Mouse (Mus musculus) testis, adult 10 weeks (tissue): ENCODE measurements around the gene Gm4969. TPM values are rescaled to one million over a fixed set of nuclear protein-coding genes. Genes with fewer than 3 reads are reported as not detected.

Source experiments
- polyA plus RNA-seq: library from polyadenylated mRNA; stranded (reverse); fragments of 350-450 nt; fragmentation: Illumina TruSeq; extraction: RNeasy Lipid Tissue Mini Kit (QIAGEN cat#74804); gene quantifications from one replicate; pipeline ENCODE4 v1.2.3, GENCODE M21; 2014; ENCODE audit warnings: low read depth, low replicate concordance

Gene Gm4969
- polyA plus RNA-seq, result 5.8 TPM

DNA sequence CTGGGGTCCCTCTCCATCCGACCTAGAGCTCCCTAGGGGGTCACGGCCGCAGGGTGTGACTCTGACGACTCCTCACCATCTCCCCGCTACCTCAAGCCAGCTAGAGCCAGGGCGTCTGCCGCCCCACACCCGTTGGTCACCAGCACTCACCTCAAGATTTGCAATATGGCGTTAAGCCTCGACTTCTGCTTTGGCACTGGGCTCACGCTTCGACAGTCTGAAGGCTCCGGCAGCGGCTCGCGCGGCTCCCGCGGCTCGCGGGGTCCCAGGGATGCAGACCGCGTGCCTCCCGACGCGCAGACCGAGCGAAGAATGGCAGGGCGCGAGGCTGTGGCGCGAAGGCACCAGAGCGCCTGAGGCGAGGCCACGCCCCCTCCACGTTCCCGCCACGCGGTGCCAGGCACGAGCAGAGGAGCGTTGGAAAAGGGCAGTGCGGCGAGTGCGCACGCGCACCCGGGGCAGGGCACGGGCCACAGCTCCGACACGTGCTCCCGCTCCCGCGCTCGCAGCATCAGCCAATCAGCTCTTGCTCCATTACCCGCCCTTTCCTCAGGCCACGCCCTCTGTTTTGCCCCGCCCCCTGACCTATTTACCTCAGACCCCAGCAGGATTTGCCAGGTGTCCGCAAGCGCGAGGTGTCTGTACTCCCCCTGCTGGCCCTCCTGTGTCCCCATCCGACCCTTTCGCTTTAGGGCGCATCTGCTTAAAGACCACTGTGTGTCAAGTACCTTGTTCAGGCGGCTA lies at the start of gene Gm4969:
Gene Gm4969 (minus strand): TSS at position 341 of the 744 bp plus-strand sequence.

DNA sequence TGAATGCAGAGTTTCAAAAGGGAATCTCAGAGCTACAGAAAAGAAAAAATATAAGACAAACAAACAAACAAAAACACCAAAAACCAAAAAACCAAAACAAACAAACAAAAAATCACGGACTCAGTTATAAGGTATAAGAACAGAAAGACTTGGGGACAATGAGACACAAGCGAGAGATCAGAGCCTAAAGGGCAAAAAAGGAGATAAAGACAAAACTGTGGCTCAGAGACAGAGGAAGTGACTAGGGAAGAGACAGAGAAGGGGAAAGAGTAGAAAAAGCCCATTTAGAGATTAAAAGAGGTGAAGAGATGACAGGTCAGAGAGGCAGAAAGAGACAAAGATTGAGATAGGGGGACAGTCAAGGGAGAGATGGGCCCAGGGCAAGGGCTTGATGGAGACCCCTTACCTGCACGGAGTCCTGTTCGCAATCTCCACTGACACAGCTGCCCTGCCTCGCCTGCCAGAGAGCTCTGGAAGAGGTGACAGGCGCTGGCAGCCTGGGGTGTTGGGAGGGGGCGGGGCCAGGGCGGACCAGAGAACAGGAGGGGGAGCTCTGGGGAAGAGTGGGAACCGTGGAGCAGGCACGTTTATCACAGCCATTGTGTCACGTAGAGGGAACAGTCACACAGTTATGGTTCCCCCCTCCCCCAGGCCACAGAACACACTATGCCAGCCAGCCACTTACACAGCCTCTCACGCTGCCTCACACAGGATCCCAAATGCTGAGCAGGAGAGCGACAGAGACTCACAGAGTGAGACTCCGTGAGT lies 47.7 kb upstream of the Gm4969 start, which contains the start of gene Gipr:
Gene Gipr (minus strand): TSS at position 472 of the 768 bp plus-strand sequence.

DNA sequence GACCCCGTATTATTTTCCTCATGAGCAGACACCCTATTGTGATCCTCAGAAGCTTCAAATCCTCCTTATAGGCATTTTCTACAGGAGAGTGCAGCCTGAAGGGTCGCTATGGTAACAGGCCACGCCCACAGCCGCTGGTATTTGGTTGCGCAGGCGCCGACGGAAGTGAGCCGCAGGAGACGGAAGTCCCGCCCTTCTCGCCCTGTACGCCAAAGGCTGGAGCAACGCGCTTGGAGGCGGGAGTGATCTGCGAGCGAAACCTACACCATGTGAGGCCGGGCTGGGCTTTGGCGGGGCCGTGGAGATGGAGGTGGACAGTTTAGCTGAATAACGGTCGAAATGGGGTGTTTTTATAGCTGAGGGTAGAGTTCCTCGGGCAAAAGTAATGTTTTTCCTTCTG lies 31.5 kb upstream of the Gm4969 start, which contains the start of gene Snrpd2:
Gene Snrpd2 (plus strand): TSS at position 97 of the 400 bp plus-strand sequence.

DNA sequence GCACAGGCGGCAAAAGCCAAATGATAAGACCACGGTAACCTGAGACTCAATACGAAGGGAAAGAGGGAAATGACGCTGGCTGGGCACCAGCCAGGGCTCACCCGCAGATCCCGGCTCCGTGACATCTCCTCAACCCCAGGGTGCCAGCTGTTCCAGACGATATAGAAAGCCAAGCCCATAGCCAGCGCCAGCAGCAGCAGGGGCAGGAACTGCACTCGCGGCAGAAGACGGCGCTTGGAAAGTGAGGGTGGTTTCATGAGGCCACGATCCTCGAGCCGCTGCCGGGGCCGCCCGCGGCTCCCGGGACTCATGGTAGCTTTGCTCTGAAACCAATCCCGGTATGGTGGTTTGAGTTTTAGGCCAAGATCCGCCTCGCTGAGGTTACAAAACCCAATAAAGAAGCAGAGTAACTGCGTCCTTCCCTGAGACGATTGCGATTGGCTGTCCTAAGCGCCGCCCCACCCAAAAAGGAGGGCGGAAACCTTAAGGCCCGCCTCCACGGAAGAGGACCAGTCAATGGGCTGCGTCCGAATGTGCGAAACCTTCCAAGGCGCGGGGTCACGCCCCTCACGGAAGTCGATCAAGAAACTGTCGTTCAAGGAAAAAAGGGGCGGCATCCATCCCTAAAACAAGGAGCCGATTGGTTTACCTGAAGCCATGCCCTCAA lies 30.8 kb upstream of the Gm4969 start, which contains the start of gene Qpctl:
Gene Qpctl (minus strand): TSS at position 417 of the 667 bp plus-strand sequence.

DNA sequence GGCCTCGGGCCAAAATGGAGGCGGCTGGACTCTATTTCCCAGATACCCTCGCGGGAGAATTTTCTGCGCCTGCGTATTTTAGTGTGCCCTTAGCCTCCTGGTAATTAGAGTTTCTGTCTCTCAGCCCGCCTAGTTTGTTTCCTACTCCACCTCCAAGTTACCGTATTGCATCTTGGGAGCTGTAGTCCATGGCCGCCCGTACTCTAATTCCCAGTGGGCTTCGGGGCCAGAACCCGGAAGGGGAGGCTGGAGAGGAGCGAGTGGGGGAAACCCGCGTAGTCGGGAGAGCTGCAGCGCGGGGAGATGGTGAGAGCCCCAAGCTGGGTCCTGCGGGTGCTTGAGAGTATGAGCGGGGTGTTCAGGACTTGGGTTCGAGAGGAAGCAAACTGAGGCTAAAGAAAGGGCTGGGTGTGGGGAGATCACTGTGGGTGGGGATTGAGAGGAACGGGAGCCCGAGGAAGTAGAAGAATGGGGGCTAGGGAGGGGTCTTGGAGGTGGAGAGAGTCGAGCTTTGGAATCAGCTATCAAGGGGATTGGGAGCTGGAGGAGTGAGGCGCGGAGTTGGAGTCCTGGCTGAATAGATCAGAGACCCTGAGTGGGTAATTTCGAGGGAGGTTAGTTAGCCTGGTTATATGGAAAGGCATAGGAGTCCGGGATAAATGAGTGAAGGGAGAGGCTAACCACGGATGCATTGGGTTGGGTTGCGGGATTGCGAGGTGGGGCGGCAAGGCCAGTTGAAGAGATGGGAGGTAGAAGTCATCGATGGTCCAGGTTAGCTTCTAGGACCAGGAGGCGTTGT lies 1.7 kb upstream of the Gm4969 start, which contains the start of gene Fbxo46:
Gene Fbxo46 (plus strand): TSS at position 229 of the 799 bp plus-strand sequence.

DNA sequence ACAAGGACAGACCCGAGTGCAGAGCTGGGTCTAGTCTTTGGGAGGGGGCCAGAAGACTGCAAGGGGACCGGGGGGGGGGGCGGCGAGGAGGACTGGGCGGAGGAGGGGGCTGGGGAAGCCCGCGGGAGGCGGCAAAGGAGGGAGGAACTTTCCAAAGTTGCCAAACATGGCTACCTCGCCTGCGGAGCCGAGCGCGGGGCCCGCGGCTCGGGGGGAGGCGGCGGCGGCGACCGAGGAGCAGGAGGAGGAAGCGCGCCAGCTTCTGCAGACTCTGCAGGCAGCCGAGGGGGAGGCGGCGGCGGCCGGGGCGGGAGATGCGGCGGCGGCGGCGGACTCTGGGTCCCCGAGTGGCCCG lies 23.7 kb downstream of the Gm4969 start, which contains the start of gene Six5:
Gene Six5 (plus strand): TSS at position 124 of the 355 bp plus-strand sequence.

DNA sequence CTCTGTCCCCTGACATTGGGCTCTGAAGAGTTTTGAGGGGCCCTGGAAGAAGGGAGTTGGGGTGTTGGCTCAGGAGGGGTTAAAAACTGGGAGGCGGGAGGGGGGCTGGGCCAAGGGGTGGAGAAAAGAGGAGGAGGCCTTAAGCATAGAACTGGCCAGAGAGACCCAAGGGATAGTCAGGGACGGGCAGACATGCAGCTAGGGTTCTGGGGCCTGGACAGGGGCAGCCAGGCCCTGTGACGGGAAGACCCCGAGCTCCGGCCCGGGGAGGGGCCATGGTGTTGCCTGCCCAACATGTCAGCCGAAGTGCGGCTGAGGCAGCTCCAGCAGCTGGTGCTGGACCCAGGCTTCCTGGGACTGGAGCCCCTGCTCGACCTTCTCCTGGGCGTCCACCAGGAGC lies 34.5 kb downstream of the Gm4969 start, which contains the start of gene Dmpk:
Gene Dmpk (plus strand): TSS at position 149 of the 400 bp plus-strand sequence.

DNA sequence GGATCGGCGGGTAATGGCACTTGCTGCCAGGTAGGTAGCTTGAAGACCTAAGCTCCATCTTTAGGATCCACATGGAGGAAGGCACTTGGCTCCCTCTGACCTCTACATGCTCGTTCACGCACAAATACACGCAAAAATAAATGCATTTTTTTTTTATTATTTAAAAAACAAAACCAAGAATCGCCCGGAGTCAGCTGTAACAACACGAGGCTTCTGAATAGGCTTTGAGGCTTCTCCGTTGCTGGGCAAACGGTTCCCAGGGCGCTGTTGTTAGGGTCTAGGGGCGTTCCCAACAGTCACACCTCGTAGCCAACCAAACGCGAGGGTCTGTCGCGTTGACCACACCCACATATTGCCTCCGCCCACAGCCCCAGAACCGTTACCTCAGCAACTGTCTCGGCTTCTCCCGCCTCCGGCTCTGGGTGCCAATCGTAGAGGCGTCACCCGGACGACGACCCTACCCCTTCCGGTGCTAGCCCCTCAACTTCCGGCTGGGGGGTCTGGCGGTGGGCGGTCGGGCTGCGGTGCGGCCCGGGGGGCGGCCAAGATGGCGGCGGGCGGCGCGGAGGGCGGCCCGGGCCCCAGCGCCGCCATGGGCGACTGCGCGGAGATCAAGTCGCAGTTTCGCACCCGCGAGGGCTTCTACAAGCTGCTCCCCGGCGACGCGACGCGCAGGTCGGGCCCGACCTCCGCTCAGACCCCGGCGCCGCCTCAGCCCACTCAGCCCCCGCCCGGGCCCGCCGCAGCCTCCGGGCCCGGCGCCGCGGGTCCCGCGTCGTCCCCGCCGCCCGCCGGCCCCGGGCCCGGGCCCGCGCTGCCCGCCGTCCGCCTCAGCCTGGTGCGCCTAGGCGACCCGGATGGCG lies 42.2 kb downstream of the Gm4969 start, which contains the start of gene Dmwd:
Gene Dmwd (plus strand): TSS at position 505 of the 863 bp plus-strand sequence.

DNA sequence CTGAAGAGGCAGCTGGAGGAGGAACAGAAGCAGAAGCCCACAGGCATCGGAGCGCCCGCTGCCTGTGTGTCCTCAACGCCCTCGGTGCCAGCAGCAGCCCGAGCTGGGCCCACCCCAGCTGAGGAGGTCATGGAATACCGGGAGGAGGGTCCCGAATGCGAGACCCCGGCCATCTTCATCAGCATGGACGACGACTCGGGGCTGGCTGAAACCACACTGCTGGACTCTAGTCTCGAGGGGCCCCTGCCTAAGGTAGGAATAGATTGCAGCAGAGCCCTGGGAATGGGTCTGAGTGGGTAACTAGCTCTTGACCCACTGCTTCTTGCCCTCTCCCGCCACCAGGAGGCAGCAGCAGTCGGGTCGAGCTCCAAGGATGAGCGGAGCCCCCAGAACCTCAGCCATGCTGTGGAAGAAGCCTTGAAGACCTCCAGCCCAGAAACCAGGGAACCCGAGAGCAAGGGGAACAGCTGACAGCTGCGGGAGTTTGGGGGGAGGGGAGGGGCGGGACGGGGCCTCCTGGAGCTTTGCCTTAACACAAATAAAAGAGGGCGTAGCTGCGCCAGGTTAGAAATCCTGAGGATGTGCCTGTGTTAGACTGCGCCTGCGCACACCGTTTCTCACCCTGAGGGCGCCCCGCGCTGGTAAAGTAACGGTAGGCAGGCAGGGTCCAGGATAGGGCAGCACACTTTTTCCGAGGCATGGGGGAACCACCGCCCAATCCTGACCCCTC lies 64.0 kb downstream of the Gm4969 start, which contains the start of gene Rsph6a:
Gene Rsph6a (plus strand): TSS at position 644 of the 730 bp plus-strand sequence.

Other genes starting within 250 kb of the Gm4969 start
- gene Pglyrp1, start 247.0 kb downstream of the Gm4969 start, polyA plus RNA-seq, result not detected
- gene Ccdc61, start 208.0 kb downstream of the Gm4969 start, polyA plus RNA-seq, result 2.5 TPM
- gene Nova2, start 192.5 kb downstream of the Gm4969 start, polyA plus RNA-seq, result 0.66 TPM
- not detected for gene Nanos2, start 131.0 kb downstream of the Gm4969 start, polyA plus RNA-seq
- gene Mypop, start 127.1 kb downstream of the Gm4969 start, polyA plus RNA-seq, result 1.3 TPM
- gene Irf2bp1, start 114.3 kb downstream of the Gm4969 start, polyA plus RNA-seq, result 0.39 TPM
- gene Foxa3, start 94.8 kb downstream of the Gm4969 start, polyA plus RNA-seq, result 0.42 TPM
- gene Sympk, start 94.0 kb downstream of the Gm4969 start, polyA plus RNA-seq, result 12.0 TPM
- gene Rsph6a, start 63.7 kb downstream of the Gm4969 start, polyA plus RNA-seq, result 9.7 TPM
- 2.8 TPM for gene Dmwd, start 42.1 kb downstream of the Gm4969 start, polyA plus RNA-seq
- 2.4 TPM for gene Dmpk, start 34.5 kb downstream of the Gm4969 start, polyA plus RNA-seq
- gene Six5, start 23.8 kb downstream of the Gm4969 start, polyA plus RNA-seq, result 0.25 TPM
- gene Fbxo46, start 1.5 kb upstream of the Gm4969 start, polyA plus RNA-seq, result 0.88 TPM
- gene Qpctl, start 30.9 kb upstream of the Gm4969 start, polyA plus RNA-seq, result 3.1 TPM
- gene Snrpd2, start 31.4 kb upstream of the Gm4969 start, polyA plus RNA-seq, result 5.1 TPM
- 3.4 TPM for gene Gipr, start 47.8 kb upstream of the Gm4969 start, polyA plus RNA-seq
- gene Eml2, start 58.1 kb upstream of the Gm4969 start, polyA plus RNA-seq, result 0.31 TPM
- gene Gpr4, start 94.2 kb upstream of the Gm4969 start, polyA plus RNA-seq, result 2.3 TPM
- 3.4 TPM for gene Opa3, start 110.0 kb upstream of the Gm4969 start, polyA plus RNA-seq
- gene Vasp, start 153.4 kb upstream of the Gm4969 start, polyA plus RNA-seq, result 50.9 TPM
- not detected for gene Ppm1n, start 161.7 kb upstream of the Gm4969 start, polyA plus RNA-seq
- gene Rtn2, start 164.3 kb upstream of the Gm4969 start, polyA plus RNA-seq, result 0.62 TPM
- gene Fosb, start 191.7 kb upstream of the Gm4969 start, polyA plus RNA-seq, result 0.28 TPM
- 0.92 TPM for gene Ercc1, start 226.4 kb upstream of the Gm4969 start, polyA plus RNA-seq
- 0.87 TPM for gene Cd3eap, start 241.1 kb upstream of the Gm4969 start, polyA plus RNA-seq
- gene Ppp1r13l, start 241.4 kb upstream of the Gm4969 start, polyA plus RNA-seq, result 1.0 TPM